Mouse (Mus musculus) CH12.LX (cell line): Measurements from ENCODE around the gene Tspan3.

Experiments used
- BHLHE40 ChIP-seq: IDR thresholded peaks from 2 replicates; pipeline ENCODE4 v1.6.1; 2011; ENCODE audit warnings: mild to moderate bottlenecking, low read depth, low read length, improper control_type of control experiment
- CTCF ChIP-seq, 2 experiments: IDR thresholded peaks in 1 of 2; conservative IDR thresholded peaks in 1 of 2; 2 replicates each; pipeline ENCODE4 v1.5.1; 2011 to 2012; ENCODE audit warnings: low read depth in 2 of 2, low read length in 2 of 2, improper control_type of control experiment in 1 of 2, inconsistent platforms in 1 of 2, mild to moderate bottlenecking in 1 of 2, moderate library complexity in 1 of 2
- E2F4 ChIP-seq: IDR thresholded peaks from 2 replicates; pipeline ENCODE4 v1.6.1; 2011; ENCODE audit warnings: low read depth, low read length, improper control_type of control experiment; ENCODE audit not compliant: insufficient replicate concordance
- EP300 ChIP-seq: IDR thresholded peaks from 2 replicates; pipeline ENCODE4 v1.6.1; 2011; ENCODE audit warnings: low read length, improper control_type of control experiment
- HCFC1 ChIP-seq: IDR thresholded peaks from 2 replicates; pipeline ENCODE4 v1.6.1; 2012; ENCODE audit warnings: low read depth, mild to moderate bottlenecking, inconsistent platforms, low read length, improper control_type of control experiment
- NELFE ChIP-seq: IDR thresholded peaks from 2 replicates; pipeline ENCODE4 v1.6.1; 2011; ENCODE audit warnings: low read depth, low read length, improper control_type of control experiment
- NRF1 ChIP-seq: IDR thresholded peaks from 2 replicates; pipeline ENCODE4 v1.6.1; 2014; ENCODE audit warnings: low read depth, mild to moderate bottlenecking, inconsistent platforms, low read length, improper control_type of control experiment, moderate library complexity
- PAX5 ChIP-seq: IDR thresholded peaks from 2 replicates; pipeline ENCODE4 v1.6.1; 2012; ENCODE audit warnings: low read length, inconsistent platforms, mixed read lengths
- POLR2A ChIP-seq: IDR thresholded peaks from 2 replicates; pipeline ENCODE4 v1.6.1; 2011; ENCODE audit warnings: low read depth, mild to moderate bottlenecking, improper control_type of control experiment, low read length
- POLR2AphosphoS2 ChIP-seq: IDR thresholded peaks from 2 replicates; pipeline ENCODE4 v1.6.1; 2011; ENCODE audit warnings: low read depth, low read length, improper control_type of control experiment
- TBP ChIP-seq: conservative IDR thresholded peaks from 2 replicates; pipeline ENCODE4 v1.6.1; 2011; ENCODE audit warnings: low read depth, low read length, improper control_type of control experiment
- USF1 ChIP-seq: IDR thresholded peaks from 2 replicates; pipeline ENCODE4 v1.6.1; 2014; ENCODE audit warnings: low read depth, mild to moderate bottlenecking, inconsistent platforms, low read length, improper control_type of control experiment

GRCm38 (mm10) chr9:56107527-56107926 lies 57.8 kb downstream of the Tspan3 start:
- TF ChIP-seq CTCF (conservative IDR thresholded peaks at IDR 0.05 in 1 of 2, IDR thresholded peaks at IDR 0.05 in 1 of 2; ENCODE audit: low read depth in 2 of 2, low read length in 2 of 2) (no peak), BHLHE40 (no peak), USF1 (no peak), EP300 (no peak), POLR2A (no peak), POLR2AphosphoS2 (no peak), E2F4 (no peak), TBP (no peak), HCFC1 (no peak), NRF1 (no peak), NELFE (no peak), PAX5 (no peak)
